Mouse (Mus musculus) heart, postnatal 10 days (tissue): ENCODE data around the gene Zfp300. TPM values are rescaled to one million over a fixed set of nuclear protein-coding genes. Genes with fewer than 3 reads are reported as not detected.

Source experiments
- DNase-seq, 2 experiments: peaks; one replicate each; pipeline ENCODE4 v3.0.0; 2021
- intact Hi-C: fragments of 180-260 bp; cut with DNase I; formaldehyde crosslinking; loops from one replicate; pipeline ENCODE4 v1.15.1; 2025
- total RNA-seq, 2 experiments: library from RNA; stranded (reverse); gene quantifications; 2 replicates each; pipeline ENCODE4 v1.2.3; 2021

The Zfp300 gene
- total RNA-seq: under 1 TPM; 0.57 to 0.92 TPM

- DNase-seq: peak; percentile 69 to 71
- intact Hi-C loops: loop anchor here (1.0 kb wide), 1 partner anchor 26 kb away; no protein-coding TSS in a partner anchor
Observed at GRCm38 (mm10) chrX:21088983-21089866, at the start of gene Zfp300. Gene Zfp300, minus strand, starts transcription at chrX:21089527.

- intact Hi-C loops: no loop called here
- DNase-seq: no peak
Observed at GRCm38 (mm10) chrX:21115520-21115919, 26.2 kb upstream of the Zfp300 start, which contains the start of gene Ssxa1. Gene Ssxa1, plus strand, starts transcription at chrX:21115820.

GRCm38 (mm10) chrX:21089867-21090239 is 526 bp upstream of the Zfp300 start:
- DNase-seq: no peak
- intact Hi-C loops: no loop called here

- intact Hi-C loops: loop anchor here (1.0 kb wide), 1 partner anchor 25 kb away; no protein-coding TSS in a partner anchor
- DNase-seq: no peak
Observed at GRCm38 (mm10) chrX:21088645-21088982, 713 bp downstream of the Zfp300 start.

- intact Hi-C loops: no loop called here
- DNase-seq: no peak
Observed at GRCm38 (mm10) chrX:21068106-21068505, 21.2 kb downstream of the Zfp300 start, which contains the start of gene Spaca5. Gene Spaca5, plus strand, starts transcription at chrX:21068406.

- intact Hi-C loops: no loop called here
- DNase-seq: no peak
Observed at GRCm38 (mm10) chrX:21062544-21062890, 26.8 kb downstream of the Zfp300 start.

GRCm38 (mm10) chrX:21061866-21062543 is 27.3 kb downstream of the Zfp300 start, which contains the start of gene Zfp182:
Gene Zfp182, minus strand, starts transcription at chrX:21062316.
- peak; percentile 88 to 89 for DNase-seq
- intact Hi-C loops: no loop called here

- DNase-seq: no peak
- intact Hi-C loops: no loop called here
Observed at GRCm38 (mm10) chrX:21061460-21061859, 27.9 kb downstream of the Zfp300 start.

Other genes with a start within 250 kb of the Zfp300 start
- 10 to 100 TPM; 15.4 to 16.4 TPM for gene Timp1, start 219.4 kb downstream of the Zfp300 start, total RNA-seq
- gene Syn1, start 168.5 kb downstream of the Zfp300 start, total RNA-seq: under 1 TPM; 0.36 to 0.40 TPM
- gene Cfp, start 158.0 kb downstream of the Zfp300 start, total RNA-seq: 1 to 10 TPM; 5.7 to 7.3 TPM
- 10 to 100 TPM; 11.4 to 11.8 TPM for gene Elk1, start 138.9 kb downstream of the Zfp300 start, total RNA-seq
- 10 to 100 TPM; 33.4 to 36.7 TPM for gene Uxt, start 127.5 kb downstream of the Zfp300 start, total RNA-seq
- gene Zfp182, start 27.2 kb downstream of the Zfp300 start, total RNA-seq: 1 to 10 TPM; 4.7 to 5.4 TPM
- gene Spaca5, start 21.1 kb downstream of the Zfp300 start, total RNA-seq: not detected
- not detected for gene Ssxa1, start 26.3 kb upstream of the Zfp300 start, total RNA-seq
- gene Gm21876, start 86.1 kb upstream of the Zfp300 start, total RNA-seq: not detected